Mouse (Mus musculus) midbrain, embryonic 15.5 days (tissue): ENCODE data around the gene Fnd3c2. TPM values are rescaled to one million over a fixed set of nuclear protein-coding genes. Genes with fewer than 3 reads are reported as not detected.
"Not testable (repeated sequence)": the region's sequence is repeated elsewhere in the genome, so short reads cannot be mapped to it uniquely, and the experiment has no call there.

Source experiments
- ATAC-seq: fragments of 200-750 bp; cut with Nextera tagmentation; replicated peaks from 2 replicates; pipeline ENCODE4 v1.8.0; 2017; ENCODE audit warnings: moderate TSS enrichment
- H3K27ac ChIP-seq: fragments of 300-500 bp; sonication (generic); 2 replicates; pipeline ENCODE4 v1.5.1; 2015; ENCODE audit warnings: mild to moderate bottlenecking, inconsistent platforms
- H3K27me3 ChIP-seq: fragments of 300-500 bp; sonication (generic); replicated peaks from 2 replicates; pipeline ENCODE4 v1.6.1; 2015; ENCODE audit warnings: inconsistent platforms
- H3K36me3 ChIP-seq: fragments of 300-500 bp; sonication (generic); replicated peaks from 2 replicates; pipeline ENCODE4 v1.6.1; 2015; ENCODE audit warnings: inconsistent platforms
- H3K4me1 ChIP-seq: fragments of 300-500 bp; sonication (generic); 2 replicates; pipeline ENCODE4 v1.6.1; 2015; ENCODE audit warnings: inconsistent platforms
- H3K4me2 ChIP-seq: fragments of 300-500 bp; sonication (generic); 2 replicates; pipeline ENCODE4 v1.6.1; 2015; ENCODE audit warnings: inconsistent platforms, mild to moderate bottlenecking, moderate library complexity
- H3K4me3 ChIP-seq: fragments of 300-500 bp; sonication (generic); 2 replicates; pipeline ENCODE4 v1.5.1; 2015; ENCODE audit warnings: mild to moderate bottlenecking, inconsistent platforms
- H3K9ac ChIP-seq: fragments of 300-500 bp; sonication (generic); 2 replicates; pipeline ENCODE4 v1.6.1; 2015; ENCODE audit warnings: mild to moderate bottlenecking, inconsistent platforms
- H3K9me3 ChIP-seq: fragments of 300-500 bp; sonication (generic); 2 replicates; pipeline ENCODE4 v1.6.1; 2016; ENCODE audit warnings: inconsistent platforms
- WGBS: fragments of 180-500 bp; shearing (Covaris S2); methylation state at CpG from one replicate; pipeline ENCODE4 v1.1.7; 2015; ENCODE audit warnings: mixed read lengths; 5-methylcytosine and 5-hydroxymethylcytosine counted together
- polyA plus RNA-seq: library from polyadenylated mRNA; unstranded; fragments of >200 nt; fragmentation: Nextera tagmentation; extraction: Ambion mirVana; gene quantifications from 2 replicates; pipeline ENCODE4 v1.2.1, GENCODE M21; 2015

Fnd3c2 gene
- polyA plus RNA-seq = not detected in 2 replicates

DNA sequence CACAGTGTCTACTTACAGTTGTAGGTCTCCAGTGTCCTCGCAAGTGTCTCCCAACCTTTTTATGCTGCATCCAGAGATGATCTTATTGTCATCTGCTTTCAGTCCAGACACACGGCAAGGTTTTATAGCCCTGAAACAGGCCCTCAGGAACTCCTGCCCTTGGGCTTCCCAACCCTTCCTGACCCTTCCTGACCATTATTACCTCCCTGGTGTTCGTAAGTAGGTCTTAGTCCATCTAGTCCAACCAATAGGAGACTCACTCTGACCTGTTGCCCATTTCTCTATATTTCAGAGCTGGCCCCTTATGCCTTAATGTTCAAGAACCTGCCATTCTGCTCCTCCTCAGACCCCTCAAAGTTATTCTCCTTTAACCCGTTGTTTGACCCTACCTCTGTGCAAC, at the start of gene Fnd3c2:
Fnd3c2 (minus strand) TSS at position 101 of the 400 bp plus-strand sequence.
- Histone ChIP-seq H3K4me3 (no peak within 1 kb of the TSS), H3K4me2 (no peak within 1 kb of the TSS), H3K36me3 (no peaks in the 10 kb centered on the region), H3K9me3 (no peaks in the 10 kb centered on the region), H3K4me1 (no peaks in the 10 kb centered on the region), H3K9ac (no peak within 1 kb of the TSS), H3K27me3 (no peaks in the 10 kb centered on the region), H3K27ac (no peak within 1 kb of the TSS)
- no peak for ATAC-seq
- 91% methylated on average over 4 of the region's 4 CpGs for WGBS

DNA sequence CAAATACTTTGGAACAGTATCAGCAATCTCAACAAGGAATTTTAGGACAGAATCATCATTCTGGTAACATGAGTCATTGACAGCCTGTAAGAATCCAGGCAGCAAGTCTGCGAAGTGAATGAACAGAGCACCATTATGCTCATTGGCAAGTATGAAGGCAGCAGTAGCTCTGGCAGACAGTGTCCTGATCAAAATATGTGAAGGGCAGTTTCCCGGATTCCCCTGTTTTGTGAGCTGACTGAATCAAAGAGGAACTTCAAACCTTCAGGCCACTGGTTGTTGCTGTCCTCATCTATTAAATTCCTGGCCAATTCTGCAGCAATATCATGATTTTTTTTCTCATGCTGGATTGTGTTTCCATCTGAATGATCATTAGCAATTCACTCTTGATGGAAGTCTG, 29.3 kb upstream of the Fnd3c2 start:
- ATAC-seq = no peak
- Histone ChIP-seq H3K4me1 (no peaks in the 10 kb centered on the region), H3K27ac (no peak overlapping the region), H3K9ac (no peak overlapping the region), H3K4me3 (no peak overlapping the region), H3K36me3 (no peaks in the 10 kb centered on the region), H3K4me2 (no peak overlapping the region), H3K27me3 (no peaks in the 10 kb centered on the region), H3K9me3 (no peaks in the 10 kb centered on the region)
- WGBS = 88% methylated on average over 2 of the region's 2 CpGs

DNA sequence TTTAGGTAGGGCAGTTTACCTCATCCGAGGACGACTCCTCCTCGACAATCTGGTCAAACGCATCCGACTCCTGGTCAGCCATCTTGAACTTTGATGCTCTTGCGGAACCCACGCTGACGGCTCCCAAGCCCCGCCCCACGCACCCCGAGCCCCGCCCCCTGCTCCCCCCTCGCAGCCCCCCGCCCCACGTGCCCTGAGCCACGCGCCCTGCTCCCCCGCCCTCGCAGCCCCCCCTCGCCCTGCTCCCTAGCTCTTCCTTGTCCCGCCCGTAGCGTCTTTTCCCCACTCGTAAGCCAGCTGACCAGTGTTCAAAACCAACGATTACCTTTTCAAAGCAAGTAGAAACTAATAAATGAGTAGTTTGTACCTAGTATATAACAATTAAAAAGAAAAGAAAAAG, 34.1 kb downstream of the Fnd3c2 start, which contains the start of gene Taf9b:
Taf9b (minus strand) TSS at position 101 of the 400 bp plus-strand sequence.
- Histone ChIP-seq H3K9me3 (no peaks in the 10 kb centered on the region), H3K4me3 (peak within 1 kb of the TSS; percentile 63), H3K9ac (peak within 1 kb of the TSS; percentile 80; the same call in 1 of the 2 replicates), H3K36me3 (no peaks in the 10 kb centered on the region), H3K27me3 (no peaks in the 10 kb centered on the region), H3K4me2 (peak within 1 kb of the TSS; percentile 47), H3K27ac (peak within 1 kb of the TSS; percentile 94), H3K4me1 (no peaks in the 10 kb centered on the region)
- WGBS = 93% methylated on average over 25 of the region's 25 CpGs
- ATAC-seq = no peak

DNA sequence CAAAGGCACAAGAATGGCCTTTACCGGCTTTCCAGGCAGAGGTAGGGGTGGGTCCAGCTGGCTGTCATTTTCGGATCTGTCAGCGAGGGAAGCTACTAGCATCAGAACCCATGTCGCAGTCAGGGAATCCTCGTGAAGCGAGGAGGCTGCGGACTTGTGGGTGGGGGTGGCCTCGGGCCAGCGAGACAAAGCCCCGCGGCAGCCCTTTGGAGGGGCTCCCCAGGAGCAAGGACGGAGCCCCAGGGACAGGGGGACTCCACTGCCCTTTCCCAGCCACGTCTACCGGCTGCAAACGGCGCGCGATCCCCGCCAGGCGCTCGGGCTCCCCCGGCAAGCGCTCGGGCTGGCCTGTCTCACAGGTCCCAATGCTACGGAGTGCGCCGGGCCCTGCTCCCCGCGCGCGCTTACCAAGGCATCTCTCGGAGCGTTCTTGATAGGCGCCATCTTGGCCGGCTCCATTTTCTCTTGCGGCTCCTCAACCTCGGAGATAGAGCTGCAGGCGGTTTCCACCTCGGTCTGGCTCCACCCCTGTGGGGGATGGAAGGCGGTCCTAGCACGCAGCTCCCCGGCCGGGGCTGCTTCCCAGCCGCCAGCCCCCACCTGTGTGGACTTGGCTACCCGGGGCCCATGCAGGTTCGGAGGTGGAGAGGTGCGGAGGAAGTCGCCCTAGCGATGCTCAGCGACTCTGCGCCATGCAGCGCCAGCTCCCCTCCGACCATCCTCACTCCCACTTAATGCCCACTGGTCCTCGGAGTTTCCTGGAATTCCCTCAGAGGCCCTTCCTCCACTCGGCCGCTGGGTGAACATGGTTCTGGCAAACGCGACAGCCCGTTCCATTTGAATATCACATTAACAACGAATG, 35.8 kb downstream of the Fnd3c2 start:
- peak; percentile 97 for ATAC-seq
- 31% methylated on average over 60 of the region's 60 CpGs for WGBS
- H3K27ac ChIP-seq = peak overlapping the region; percentile 94
- peak overlapping the region; percentile 63 for H3K4me3 ChIP-seq
- H3K4me2 ChIP-seq = peak overlapping the region; percentile 47
- H3K4me1 ChIP-seq = no peaks in the 10 kb centered on the region
- no peaks in the 10 kb centered on the region for H3K36me3 ChIP-seq
- no peaks in the 10 kb centered on the region for H3K27me3 ChIP-seq
- H3K9me3 ChIP-seq = no peaks in the 10 kb centered on the region
- peak overlapping the region; percentile 80 for H3K9ac ChIP-seq

DNA sequence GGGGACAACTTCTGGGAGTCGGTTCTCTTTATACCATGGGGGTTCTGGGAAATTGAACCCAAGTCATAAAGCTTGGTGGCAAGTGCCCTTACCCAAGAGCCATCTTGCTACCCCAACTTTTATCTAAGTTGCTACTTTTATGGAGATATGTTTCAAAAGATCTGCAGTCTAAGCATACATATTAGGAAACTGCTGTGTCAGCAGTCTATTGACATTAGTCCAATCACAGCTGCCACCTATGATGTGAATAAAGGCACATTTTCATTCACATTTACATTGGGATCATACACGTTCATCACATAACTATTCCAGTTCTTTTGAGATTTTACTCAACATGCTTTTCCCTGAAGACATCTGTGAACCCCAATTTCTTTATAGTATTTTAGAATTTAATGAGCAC, 46.1 kb downstream of the Fnd3c2 start:
- Histone ChIP-seq H3K9ac (no peak overlapping the region), H3K4me2 (no peak overlapping the region), H3K27ac (no peak overlapping the region), H3K4me3 (no peak overlapping the region), H3K4me1 (no peaks in the 10 kb centered on the region), H3K9me3 (no peaks in the 10 kb centered on the region), H3K36me3 (no peaks in the 10 kb centered on the region), H3K27me3 (no peaks in the 10 kb centered on the region)
- 86% methylated on average over 2 of the region's 2 CpGs for WGBS
- no peak for ATAC-seq

DNA sequence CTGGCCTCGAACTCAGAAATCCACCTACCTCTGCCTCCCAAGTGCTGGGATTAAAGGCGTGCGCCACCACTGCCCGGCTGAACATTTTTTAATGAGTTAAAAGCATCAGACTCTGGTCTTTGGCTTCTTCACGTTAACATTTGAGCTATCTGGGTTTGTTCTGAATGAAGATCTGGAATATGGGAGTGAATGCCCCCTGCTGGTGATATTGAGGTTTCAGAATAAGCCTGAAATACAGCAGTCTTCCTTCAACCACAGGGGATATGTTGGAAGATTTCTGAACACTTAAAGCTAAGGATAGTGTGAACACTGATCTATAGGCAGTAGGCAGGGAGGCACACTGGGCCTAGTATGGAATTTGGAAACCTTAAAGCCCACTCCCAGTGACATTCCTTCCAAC, 56.3 kb downstream of the Fnd3c2 start:
- no peak for ATAC-seq
- H3K9ac ChIP-seq = no peak overlapping the region
- H3K27me3 ChIP-seq = no peaks in the 10 kb centered on the region
- H3K36me3 ChIP-seq = peaks cover 7% of the 10 kb centered on the region; the same call in 1 of the 2 replicates
- no peak overlapping the region for H3K4me3 ChIP-seq
- H3K27ac ChIP-seq = no peak overlapping the region
- 83% methylated on average over 5 of the region's 5 CpGs for WGBS
- H3K9me3 ChIP-seq = no peaks in the 10 kb centered on the region
- H3K4me2 ChIP-seq = no peak overlapping the region
- no peaks in the 10 kb centered on the region for H3K4me1 ChIP-seq

DNA sequence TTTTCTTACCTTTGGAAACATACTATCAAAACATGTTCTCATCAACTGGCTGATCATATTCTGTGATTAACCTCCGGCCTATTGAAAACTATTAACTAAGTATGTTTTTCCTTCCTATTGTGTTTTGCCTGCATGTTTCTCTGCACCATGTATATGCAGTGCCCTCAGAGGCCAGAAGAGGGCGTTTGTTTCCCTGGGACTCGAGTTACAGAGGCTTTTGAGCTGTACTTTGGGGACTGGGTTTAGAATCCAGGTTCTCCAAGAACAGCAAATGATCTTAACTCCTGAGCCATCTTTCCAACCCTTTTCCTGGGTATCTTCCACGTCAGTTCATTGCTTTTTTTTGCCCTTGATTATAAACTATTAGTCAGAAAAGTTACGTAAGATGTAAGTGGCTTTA, 57.9 kb downstream of the Fnd3c2 start:
- no peak overlapping the region for H3K4me2 ChIP-seq
- H3K36me3 ChIP-seq = peaks cover 7% of the 10 kb centered on the region; the same call in 1 of the 2 replicates
- H3K9me3 ChIP-seq = no peaks in the 10 kb centered on the region
- H3K27me3 ChIP-seq = no peaks in the 10 kb centered on the region
- no peak for ATAC-seq
- H3K4me1 ChIP-seq = no peaks in the 10 kb centered on the region
- H3K27ac ChIP-seq = no peak overlapping the region
- no peak overlapping the region for H3K4me3 ChIP-seq
- 64% methylated on average over 5 of the region's 5 CpGs for WGBS
- no peak overlapping the region for H3K9ac ChIP-seq

DNA sequence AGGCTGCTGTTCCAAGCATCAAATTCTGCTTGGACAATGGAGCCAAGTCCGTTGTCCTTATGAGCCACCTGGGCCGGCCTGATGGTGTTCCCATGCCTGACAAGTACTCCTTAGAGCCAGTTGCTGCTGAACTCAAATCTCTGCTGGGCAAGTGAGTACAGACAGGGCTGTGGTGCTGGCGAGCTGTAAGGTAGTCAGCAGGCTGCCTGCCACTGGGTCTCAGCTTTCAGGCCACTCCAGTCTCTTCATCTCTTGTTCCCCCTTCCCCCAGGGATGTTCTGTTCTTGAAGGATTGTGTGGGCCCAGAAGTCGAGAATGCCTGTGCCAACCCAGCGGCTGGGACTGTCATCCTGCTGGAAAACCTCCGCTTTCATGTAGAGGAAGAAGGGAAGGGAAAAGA, 60.8 kb downstream of the Fnd3c2 start:
- H3K36me3 ChIP-seq, ATAC-seq, H3K27ac ChIP-seq, H3K4me1 ChIP-seq, H3K9ac ChIP-seq, H3K4me2 ChIP-seq, H3K27me3 ChIP-seq, H3K9me3 ChIP-seq, H3K4me3 ChIP-seq: not testable (repeated sequence)
- 87% methylated on average over 6 of the region's 6 CpGs for WGBS

DNA sequence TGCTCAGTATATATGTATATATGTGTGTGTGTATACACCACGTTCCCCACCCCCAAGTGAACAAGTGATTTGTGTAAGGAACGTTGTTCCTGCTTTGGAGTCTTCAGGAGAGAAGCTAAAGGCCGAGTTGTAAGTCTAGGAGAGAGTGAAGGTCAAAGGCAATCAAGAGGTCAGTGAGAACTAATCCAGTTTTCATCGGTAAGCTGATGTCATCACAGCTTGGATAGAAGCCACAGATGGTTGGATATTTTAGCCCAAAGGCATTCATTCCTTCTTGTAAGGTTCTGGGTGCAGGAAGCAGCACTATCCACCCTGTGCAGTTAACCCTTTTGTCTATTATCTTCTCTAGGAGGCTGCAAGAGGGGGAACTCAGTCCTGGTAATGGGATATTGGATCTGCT, 65.1 kb downstream of the Fnd3c2 start:
- WGBS = 39% methylated on average over 4 of the region's 4 CpGs
- ATAC-seq = no peak
- H3K27ac ChIP-seq = no peak overlapping the region
- peaks cover 27% of the 10 kb centered on the region for H3K4me1 ChIP-seq
- no peak overlapping the region for H3K4me3 ChIP-seq
- no peak overlapping the region for H3K9ac ChIP-seq
- H3K36me3 ChIP-seq = no peaks in the 10 kb centered on the region
- H3K4me2 ChIP-seq = no peak overlapping the region
- no peaks in the 10 kb centered on the region for H3K27me3 ChIP-seq
- no peaks in the 10 kb centered on the region for H3K9me3 ChIP-seq

DNA sequence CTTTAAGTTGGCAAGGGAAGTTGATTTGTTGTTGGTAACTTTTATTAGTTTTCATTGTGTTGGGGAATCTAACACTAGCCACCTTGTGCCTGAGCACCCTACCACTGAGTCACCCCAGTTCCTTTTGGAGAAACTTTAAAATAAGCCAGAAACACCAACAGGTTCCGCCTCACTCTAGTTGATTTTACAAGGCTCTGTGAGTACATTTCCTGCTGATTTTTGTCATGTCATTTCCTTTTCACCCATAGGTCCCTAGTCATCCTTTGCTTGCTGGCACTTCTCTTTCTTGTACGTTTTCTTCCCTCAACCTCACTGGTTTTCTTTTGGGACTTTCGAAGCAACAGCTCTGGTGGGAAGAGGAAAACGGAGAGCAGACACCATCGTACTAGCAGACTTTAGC, 65.8 kb downstream of the Fnd3c2 start:
- no peaks in the 10 kb centered on the region for H3K36me3 ChIP-seq
- 0 out of 2 replicates have a peak overlapping the region, but pooled peaks have one; percentile 48 for H3K4me3 ChIP-seq
- H3K4me2 ChIP-seq = peak overlapping the region; percentile 60
- H3K9ac ChIP-seq = no peak overlapping the region
- no peaks in the 10 kb centered on the region for H3K9me3 ChIP-seq
- no peaks in the 10 kb centered on the region for H3K27me3 ChIP-seq
- no peak for ATAC-seq
- H3K4me1 ChIP-seq = peaks cover 27% of the 10 kb centered on the region
- WGBS = 53% methylated on average over 5 of the region's 5 CpGs
- no peak overlapping the region for H3K27ac ChIP-seq

DNA sequence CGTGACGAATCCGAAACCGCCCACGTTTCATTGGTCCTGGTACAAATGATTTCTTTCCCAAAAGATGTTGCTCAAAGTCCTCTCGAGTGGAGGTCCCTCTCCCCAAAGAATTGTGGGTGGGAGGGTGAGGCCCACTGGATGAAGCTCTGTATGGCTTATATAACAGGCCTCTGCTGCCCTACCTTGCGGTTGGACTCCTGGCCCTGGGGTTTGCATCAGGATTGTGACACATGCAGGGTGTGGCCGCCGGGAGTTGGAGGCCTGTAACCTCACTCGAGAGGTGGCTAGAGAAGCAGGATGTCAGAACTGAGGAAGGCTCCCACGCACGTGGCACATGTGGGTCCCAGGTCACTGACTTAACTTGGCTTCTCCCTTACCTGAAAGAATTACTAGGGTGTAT, 67.4 kb downstream of the Fnd3c2 start:
- no peak for ATAC-seq
- peak overlapping the region; percentile 60 for H3K4me2 ChIP-seq
- no peaks in the 10 kb centered on the region for H3K27me3 ChIP-seq
- peak overlapping the region; percentile 69 for H3K27ac ChIP-seq
- H3K4me3 ChIP-seq = peak overlapping the region; percentile 48
- peak overlapping the region; percentile 39 for H3K9ac ChIP-seq
- no peaks in the 10 kb centered on the region for H3K36me3 ChIP-seq
- 28% methylated on average over 12 of the region's 12 CpGs for WGBS
- peaks cover 27% of the 10 kb centered on the region for H3K4me1 ChIP-seq
- H3K9me3 ChIP-seq = no peaks in the 10 kb centered on the region

DNA sequence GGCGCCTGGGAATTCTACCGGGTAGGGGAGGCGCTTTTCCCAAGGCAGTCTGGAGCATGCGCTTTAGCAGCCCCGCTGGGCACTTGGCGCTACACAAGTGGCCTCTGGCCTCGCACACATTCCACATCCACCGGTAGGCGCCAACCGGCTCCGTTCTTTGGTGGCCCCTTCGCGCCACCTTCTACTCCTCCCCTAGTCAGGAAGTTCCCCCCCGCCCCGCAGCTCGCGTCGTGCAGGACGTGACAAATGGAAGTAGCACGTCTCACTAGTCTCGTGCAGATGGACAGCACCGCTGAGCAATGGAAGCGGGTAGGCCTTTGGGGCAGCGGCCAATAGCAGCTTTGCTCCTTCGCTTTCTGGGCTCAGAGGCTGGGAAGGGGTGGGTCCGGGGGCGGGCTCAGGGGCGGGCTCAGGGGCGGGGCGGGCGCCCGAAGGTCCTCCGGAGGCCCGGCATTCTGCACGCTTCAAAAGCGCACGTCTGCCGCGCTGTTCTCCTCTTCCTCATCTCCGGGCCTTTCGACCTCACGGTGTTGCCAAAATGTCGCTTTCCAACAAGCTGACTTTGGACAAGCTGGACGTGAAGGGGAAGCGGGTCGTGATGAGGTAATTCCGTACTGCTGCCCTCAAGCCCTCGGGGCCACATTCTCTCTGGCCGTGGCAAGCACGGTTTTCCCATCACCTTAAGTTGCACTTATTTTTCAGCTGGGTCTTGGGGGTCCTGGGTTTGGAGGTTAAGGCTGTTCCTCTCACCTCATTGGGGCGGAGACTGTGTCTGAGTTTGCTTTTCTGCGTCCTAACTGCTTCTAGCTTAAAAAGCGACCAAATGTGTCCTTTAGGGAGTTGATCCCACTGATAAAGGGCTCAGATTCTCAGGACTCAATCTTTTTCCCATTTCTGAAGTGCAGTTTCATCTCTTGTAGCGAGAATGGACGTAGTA, 68.2 kb downstream of the Fnd3c2 start, which contains the start of gene Pgk1:
Pgk1 (plus strand) TSS at position 388 of the 937 bp plus-strand sequence.
- Histone ChIP-seq H3K4me1 (peaks cover 27% of the 10 kb centered on the region), H3K9ac (peak within 1 kb of the TSS; percentile 39), H3K36me3 (no peaks in the 10 kb centered on the region), H3K27ac (peak within 1 kb of the TSS; percentile 90), H3K27me3 (no peaks in the 10 kb centered on the region), H3K9me3 (no peaks in the 10 kb centered on the region), H3K4me3 (peak within 1 kb of the TSS; percentile 48), H3K4me2 (peak within 1 kb of the TSS; percentile 60)
- peak; percentile 99 for ATAC-seq
- 10% methylated on average over 55 of the region's 55 CpGs for WGBS
